Comparison of ENCODE assay signal across 1 mouse cellular context in the genomic region with DNA sequence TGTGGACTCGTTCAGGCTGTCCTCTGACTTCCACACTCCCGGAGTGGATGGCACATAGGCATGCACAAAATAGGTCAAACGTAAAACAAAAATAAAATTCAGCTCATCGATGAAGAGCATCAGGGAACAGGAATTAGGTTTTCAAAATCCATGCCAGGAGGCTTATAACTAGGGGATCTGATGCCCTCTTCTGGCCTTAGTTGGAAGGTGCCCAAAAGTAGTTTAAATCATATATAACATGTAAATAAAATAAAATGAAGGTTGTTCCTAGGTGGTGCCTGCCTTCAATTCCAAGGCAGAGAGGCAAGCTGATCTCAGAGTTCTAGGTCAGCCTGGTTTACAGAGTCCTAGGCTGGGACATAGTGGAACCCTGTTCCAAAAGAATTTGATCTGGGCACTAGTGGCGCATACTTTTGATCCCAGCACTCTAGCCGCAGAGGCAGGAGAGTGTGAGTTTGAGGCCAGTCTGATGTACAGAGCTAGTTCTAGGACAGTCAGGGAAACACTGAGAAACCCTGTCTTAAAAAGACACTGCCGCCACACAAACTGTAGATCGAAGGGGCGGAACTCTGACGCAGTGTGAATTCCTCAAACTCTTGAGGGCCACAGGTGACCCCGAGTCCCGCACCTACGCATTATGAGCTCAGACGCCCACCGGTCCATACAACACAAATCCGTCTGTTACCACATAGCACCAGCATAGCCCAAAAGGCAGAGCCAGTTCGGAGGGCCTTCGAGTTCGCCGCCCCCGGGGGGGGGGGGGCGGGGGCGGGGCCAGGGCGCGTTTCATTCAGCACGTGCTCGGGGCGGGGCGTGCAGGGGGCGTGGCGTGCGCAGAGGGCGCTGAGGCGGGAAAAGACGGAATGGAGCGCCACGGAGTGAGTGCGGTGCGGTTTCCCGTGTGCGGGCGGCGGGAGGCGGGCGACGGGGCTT.
TF ChIP-seq lines count a peak whose summit lies in the region.

A gene (plus strand): TSS at position 736 of the 933 bp plus-strand sequence.

TF ChIP-seq in MEL, 35 proteins besides CTCF, POLR2A, EP300 and RAD21 (continued from another document):
- no peak for TF ChIP-seq KAT2A (conservative IDR thresholded peaks at IDR 0.05; ENCODE audit: low read depth, low read length)
- TF ChIP-seq NRF1 (IDR thresholded peaks at IDR 0.05; ENCODE audit: insufficient read depth, low read depth, low read length, poor library complexity, severe bottlenecking): peak; percentile 46; the same call in 1 of the 2 replicates
- peak; percentile 96 for TF ChIP-seq BHLHE40 (IDR thresholded peaks at IDR 0.05; ENCODE audit: borderline replicate concordance, low read depth, low read length)
- peak; percentile 31; the same call in 1 of the 2 replicates for TF ChIP-seq ETS1 (IDR thresholded peaks at IDR 0.05; ENCODE audit: low read depth, low read length)
- TF ChIP-seq ZMIZ1 (IDR thresholded peaks at IDR 0.05; ENCODE audit: low read depth, low read length): no peak
- no peak for TF ChIP-seq JUND (IDR thresholded peaks at IDR 0.05; ENCODE audit: low read depth, low read length)
- TF ChIP-seq MXI1 (IDR thresholded peaks at IDR 0.05; ENCODE audit: low read depth, low read length): peak; percentile 46; the same call in 1 of the 2 replicates
- peak; percentile 84; the same call in 1 of the 2 replicates for TF ChIP-seq MAZ (IDR thresholded peaks at IDR 0.05; ENCODE audit: low read depth, low read length)
- no peak for TF ChIP-seq NELFE (IDR thresholded peaks at IDR 0.05; ENCODE audit: low read depth, low read length)
- no peak for TF ChIP-seq CHD2 (IDR thresholded peaks at IDR 0.05; ENCODE audit: low read length)
- TF ChIP-seq USF1 (IDR thresholded peaks at IDR 0.05; ENCODE audit: low read depth, low read length): peak; percentile 82
- TF ChIP-seq TBP (IDR thresholded peaks at IDR 0.05; ENCODE audit: low read depth, low read length): no peak
- TF ChIP-seq MAX (IDR thresholded peaks at IDR 0.05; ENCODE audit: low read length): peak; percentile 76
- TF ChIP-seq RCOR1 (IDR thresholded peaks at IDR 0.05; ENCODE audit: low read depth, low read length): no peak
- peak; percentile 85 for TF ChIP-seq ZNF384 (IDR thresholded peaks at IDR 0.05; ENCODE audit: low read depth, low read length)
